Mouse (Mus musculus): ENCODE data around the gene Rora.

DNA sequence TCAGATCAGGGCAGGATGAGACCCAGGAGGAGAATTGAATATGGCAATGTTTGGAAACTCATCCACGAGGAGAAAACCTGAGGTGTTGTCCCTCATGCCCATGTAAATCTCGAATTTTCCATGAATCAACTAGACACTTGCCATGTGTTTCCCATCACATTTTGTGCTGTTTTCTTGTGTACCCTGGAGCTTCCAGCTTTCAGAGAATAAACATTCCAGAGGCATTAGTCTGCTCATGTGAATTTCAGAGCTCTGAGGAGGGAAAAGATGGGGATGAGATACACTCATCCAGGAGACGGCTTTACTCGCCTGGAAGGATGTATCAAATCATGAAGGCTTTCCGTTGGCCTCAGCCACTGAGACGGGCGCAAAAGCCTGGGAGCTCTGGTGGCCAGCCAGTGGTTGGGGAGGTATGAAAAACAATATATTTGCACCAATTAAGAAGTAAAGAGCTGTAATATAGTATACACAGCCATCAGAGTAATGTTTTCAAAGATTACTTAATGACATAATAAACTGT, 391.1 kb downstream of the Rora start:
- TF ChIP-seq CTCF (IDR thresholded peaks at IDR 0.05; ENCODE audit: control insufficient read depth, insufficient read depth, insufficient read length) (no peak), MAX (IDR thresholded peaks at IDR 0.05) (no peak), MYOG (IDR thresholded peaks at IDR 0.05; ENCODE audit: control insufficient read depth, extremely low read depth, insufficient read length) (no peak), MYOD1 (IDR thresholded peaks at IDR 0.05; ENCODE audit: control insufficient read depth, insufficient read length, low read depth) (no peak)
